Mouse (Mus musculus) lung, postnatal 0 days (tissue): ENCODE results near the gene Sorbs1. TPM values are rescaled to one million over a fixed set of nuclear protein-coding genes. Genes with fewer than 3 reads are reported as not detected.

Experiments
- ATAC-seq: fragments of 200-750 bp; cut with Nextera tagmentation; 2 replicates; pipeline ENCODE4 v1.8.0; 2017; ENCODE audit warnings: moderate library complexity
- DNase-seq: peaks from one replicate; pipeline ENCODE4 v3.0.0-alpha.2; 2016; ENCODE audit warnings: low spot score
- H3K27ac ChIP-seq: fragments of 300-500 bp; sonication (generic); 2 replicates; pipeline ENCODE4 v1.5.1; 2014; ENCODE audit warnings: antibody characterized with exemption, mild to moderate bottlenecking, low read length, mixed read lengths
- H3K27me3 ChIP-seq: fragments of 300-500 bp; sonication (generic); replicated peaks from 2 replicates; pipeline ENCODE4 v1.6.1; 2014; ENCODE audit warnings: low read length, mixed read lengths; ENCODE audit not compliant: insufficient read depth
- H3K36me3 ChIP-seq: fragments of 300-500 bp; sonication (generic); 2 replicates; pipeline ENCODE4 v1.6.1; 2014; ENCODE audit warnings: low read length, mixed read lengths; ENCODE audit not compliant: insufficient read depth
- H3K4me1 ChIP-seq: fragments of 300-500 bp; sonication (generic); 2 replicates; pipeline ENCODE4 v1.6.1; 2014; ENCODE audit warnings: antibody characterized with exemption, low read depth, low read length, mixed read lengths; ENCODE audit not compliant: insufficient read depth
- H3K4me2 ChIP-seq: fragments of 300-500 bp; sonication (generic); replicated peaks from 2 replicates; pipeline ENCODE4 v1.6.1; 2014; ENCODE audit warnings: low read depth, mild to moderate bottlenecking, low read length, moderate library complexity, mixed read lengths
- H3K4me3 ChIP-seq: fragments of 300-500 bp; sonication (generic); 2 replicates; pipeline ENCODE4 v1.5.1; 2014; ENCODE audit warnings: low read depth, low read length
- H3K9ac ChIP-seq: fragments of 300-500 bp; sonication (generic); replicated peaks from 2 replicates; pipeline ENCODE4 v1.6.1; 2014; ENCODE audit warnings: low read depth, mild to moderate bottlenecking
- H3K9me3 ChIP-seq: fragments of 300-500 bp; sonication (generic); 2 replicates; pipeline ENCODE4 v1.6.1; 2016; ENCODE audit warnings: low read length, mixed read lengths
- CTCF ChIP-seq: IDR thresholded peaks from 2 replicates; pipeline ENCODE4 v1.5.1; 2016; ENCODE audit warnings: antibody characterized with exemption, mild to moderate bottlenecking
- EP300 ChIP-seq: IDR thresholded peaks from 2 replicates; pipeline ENCODE4 v1.6.1; 2016; ENCODE audit warnings: antibody characterized with exemption, mild to moderate bottlenecking, control low read depth
- WGBS: fragments of 180-500 bp; shearing (Covaris S2); extraction: QIAGEN DNeasy Blood & Tissue Kit; methylation state at CpG from one replicate; pipeline ENCODE4 v1.1.7; 2014; 5-methylcytosine and 5-hydroxymethylcytosine counted together
- polyA plus RNA-seq: library from polyadenylated mRNA; unstranded; fragments of >200 nt; fragmentation: Nextera tagmentation; extraction: Ambion mirVana; gene quantifications from 2 replicates; pipeline ENCODE4 v1.2.1, GENCODE M21; 2015

Sorbs1 gene
- polyA plus RNA-seq, 1 experiment from 2014 or later, result 36.4 TPM

- Histone ChIP-seq H3K9ac (no peak overlapping the region), H3K4me3 (no peak overlapping the region), H3K4me1 (peaks cover 3% of the 10 kb centered on the region; the same call in 1 of the 2 replicates), H3K36me3 (no peaks in the 10 kb centered on the region), H3K9me3 (no peaks in the 10 kb centered on the region), H3K4me2 (no peak overlapping the region), H3K27me3 (no peaks in the 10 kb centered on the region), H3K27ac (no peak overlapping the region)
- TF ChIP-seq EP300, result no peak
- TF ChIP-seq CTCF, result peak; percentile 64
- peak; percentile 59 for DNase-seq
- no peak; the same call in 1 of the 2 replicates for ATAC-seq
- WGBS, result 39% methylated on average over 5 of the region's 5 CpGs
These were observed 129.6 kb downstream of the Sorbs1 start for GRCm38 (mm10) chr19:40383931-40384330.

DNA sequence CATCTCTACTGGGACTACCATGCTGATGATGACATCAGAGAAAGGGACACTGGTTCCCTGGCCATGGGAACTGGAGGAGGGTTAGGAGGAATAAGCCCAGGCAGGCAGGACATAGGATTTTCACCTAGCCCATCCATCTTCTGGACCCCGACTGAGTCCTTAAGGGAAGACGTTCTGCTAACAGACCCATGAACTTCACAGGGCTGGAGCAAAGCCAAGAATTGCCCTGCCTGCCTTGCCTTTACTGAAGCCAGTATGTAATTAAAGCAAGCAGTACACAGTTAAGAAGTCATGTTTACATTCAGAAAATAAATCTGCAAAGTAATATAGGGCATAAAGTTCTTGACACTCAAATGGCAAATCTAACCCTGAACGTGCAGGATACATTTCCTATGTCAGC, 132.9 kb downstream of the Sorbs1 start:
- Histone ChIP-seq H3K9ac (no peak overlapping the region), H3K9me3 (no peaks in the 10 kb centered on the region), H3K4me3 (no peak overlapping the region), H3K4me1 (peaks cover 3% of the 10 kb centered on the region; the same call in 1 of the 2 replicates), H3K27me3 (no peaks in the 10 kb centered on the region), H3K4me2 (no peak overlapping the region), H3K36me3 (no peaks in the 10 kb centered on the region), H3K27ac (no peak overlapping the region)
- ATAC-seq (0 out of 2 replicates have a peak, but pooled peaks have one; percentile 13), DNase-seq (no peak)
- no peak for TF ChIP-seq EP300
- TF ChIP-seq CTCF, result no peak
- 19% methylated on average over 3 of the region's 3 CpGs for WGBS

GRCm38 (mm10) chr19:40380005-40380404, 133.6 kb downstream of the Sorbs1 start:
- Histone ChIP-seq H3K27me3 (no peaks in the 10 kb centered on the region), H3K4me1 (peaks cover 3% of the 10 kb centered on the region; the same call in 1 of the 2 replicates), H3K36me3 (no peaks in the 10 kb centered on the region), H3K4me3 (no peak overlapping the region), H3K9me3 (no peaks in the 10 kb centered on the region), H3K4me2 (no peak overlapping the region), H3K27ac (no peak overlapping the region), H3K9ac (no peak overlapping the region)
- TF ChIP-seq CTCF (no peak), EP300 (no peak)
- no peak for DNase-seq
- 0 out of 2 replicates have a peak, but pooled peaks have one; percentile 25 for ATAC-seq
- 50% methylated on average over 6 of the region's 6 CpGs for WGBS

DNA sequence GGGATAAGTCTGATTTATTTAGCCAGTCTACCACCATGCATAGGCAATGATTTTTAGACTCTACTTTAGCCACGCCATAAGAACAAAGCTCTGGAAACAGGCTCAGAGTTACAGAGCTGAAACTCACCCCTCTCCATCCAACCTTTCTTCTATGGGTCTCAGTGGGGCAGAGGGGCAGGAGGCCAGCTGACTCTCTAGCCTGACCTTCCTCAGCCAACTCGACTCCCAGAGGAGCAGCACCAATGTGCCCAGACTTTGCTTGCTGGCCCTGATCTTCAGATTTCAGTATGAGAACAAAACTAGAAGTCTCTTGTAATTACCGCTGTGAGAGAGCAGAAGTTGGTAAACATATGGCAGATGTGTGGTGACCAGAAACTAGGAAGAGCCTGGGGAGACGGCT, 134.5 kb downstream of the Sorbs1 start:
- no peak overlapping the region for H3K9ac ChIP-seq
- H3K9me3 ChIP-seq, result no peaks in the 10 kb centered on the region
- H3K27me3 ChIP-seq, result no peaks in the 10 kb centered on the region
- H3K4me1 ChIP-seq, result peaks cover 3% of the 10 kb centered on the region; the same call in 1 of the 2 replicates
- 87% methylated on average over 4 of the region's 4 CpGs for WGBS
- no peak overlapping the region for H3K4me3 ChIP-seq
- H3K4me2 ChIP-seq, result no peak overlapping the region
- no peak for TF ChIP-seq EP300
- TF ChIP-seq CTCF, result no peak
- H3K27ac ChIP-seq, result no peak overlapping the region
- ATAC-seq (no peak), DNase-seq (no peak)
- H3K36me3 ChIP-seq, result no peaks in the 10 kb centered on the region

- TF ChIP-seq CTCF (no peak), EP300 (no peak)
- no peak overlapping the region for H3K4me3 ChIP-seq
- DNase-seq, result no peak
- no peaks in the 10 kb centered on the region for H3K27me3 ChIP-seq
- H3K36me3 ChIP-seq, result no peaks in the 10 kb centered on the region
- no peak overlapping the region for H3K9ac ChIP-seq
- no peak overlapping the region for H3K4me2 ChIP-seq
- no peaks in the 10 kb centered on the region for H3K9me3 ChIP-seq
- no peak for ATAC-seq
- H3K27ac ChIP-seq, result no peak overlapping the region
- H3K4me1 ChIP-seq, result peaks cover 3% of the 10 kb centered on the region; the same call in 1 of the 2 replicates
- 76% methylated on average over 14 of the region's 14 CpGs for WGBS
These were observed 135.9 kb downstream of the Sorbs1 start for GRCm38 (mm10) chr19:40377632-40378031.

GRCm38 (mm10) chr19:40376566-40377281, 136.9 kb downstream of the Sorbs1 start:
- H3K36me3 ChIP-seq, result no peaks in the 10 kb centered on the region
- H3K9me3 ChIP-seq, result no peaks in the 10 kb centered on the region
- no peak overlapping the region for H3K9ac ChIP-seq
- H3K4me3 ChIP-seq, result no peak overlapping the region
- no peak for TF ChIP-seq CTCF
- TF ChIP-seq EP300, result no peak
- no peak overlapping the region for H3K4me2 ChIP-seq
- peaks cover 3% of the 10 kb centered on the region; the same call in 1 of the 2 replicates for H3K4me1 ChIP-seq
- 61% methylated on average over 21 of the region's 21 CpGs for WGBS
- peak; percentile 47 for DNase-seq
- H3K27ac ChIP-seq, result no peak overlapping the region
- peak; percentile 37; the same call in 1 of the 2 replicates for ATAC-seq
- H3K27me3 ChIP-seq, result no peaks in the 10 kb centered on the region
